Mouse (Mus musculus) kidney, postnatal 36 days (tissue): ENCODE data around the gene Pmm1.
"Not testable (repeated sequence)": the region's sequence is repeated elsewhere in the genome, so short reads cannot be mapped to it uniquely, and the experiment has no call there.

Experiments
- DNase-seq, 2 experiments: peaks; one replicate each; pipeline ENCODE4 v3.0.0; 2021 to 2022; ENCODE audit warnings: mixed read lengths in 2 of 2

The Pmm1 gene

GRCm38 (mm10) chr15:81960171-81961077 lies at the start of gene Pmm1:
Gene Pmm1 (minus strand): TSS chr15:81960930.
- DNase-seq = peak; percentile 100

- no peak for DNase-seq
Measured at GRCm38 (mm10) chr15:82004257-82004656, 43.5 kb upstream of the Pmm1 start.

- DNase-seq = no peak
Measured at GRCm38 (mm10) chr15:81993992-81994391, 33.3 kb upstream of the Pmm1 start.

DNA sequence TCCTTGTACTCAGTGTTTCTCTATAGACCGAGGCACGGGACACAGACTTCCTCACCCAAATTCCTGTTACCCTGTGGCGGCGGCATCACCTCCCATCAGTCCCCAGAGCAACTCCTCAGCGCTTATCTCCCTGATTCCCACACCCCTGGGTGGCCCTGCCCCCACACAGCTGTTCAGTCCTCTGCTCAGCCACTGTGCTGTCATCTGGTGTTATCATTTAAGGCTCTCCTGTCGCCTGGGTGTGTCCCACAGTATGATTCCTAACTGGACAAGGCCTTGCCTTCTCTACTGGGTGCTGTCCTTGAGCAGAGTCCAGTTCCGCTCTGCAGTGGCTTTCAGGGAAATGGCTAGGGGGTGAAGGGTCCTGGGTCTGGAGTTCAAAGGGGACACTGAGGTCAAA lies 29.8 kb upstream of the Pmm1 start:
- no peak for DNase-seq

DNA sequence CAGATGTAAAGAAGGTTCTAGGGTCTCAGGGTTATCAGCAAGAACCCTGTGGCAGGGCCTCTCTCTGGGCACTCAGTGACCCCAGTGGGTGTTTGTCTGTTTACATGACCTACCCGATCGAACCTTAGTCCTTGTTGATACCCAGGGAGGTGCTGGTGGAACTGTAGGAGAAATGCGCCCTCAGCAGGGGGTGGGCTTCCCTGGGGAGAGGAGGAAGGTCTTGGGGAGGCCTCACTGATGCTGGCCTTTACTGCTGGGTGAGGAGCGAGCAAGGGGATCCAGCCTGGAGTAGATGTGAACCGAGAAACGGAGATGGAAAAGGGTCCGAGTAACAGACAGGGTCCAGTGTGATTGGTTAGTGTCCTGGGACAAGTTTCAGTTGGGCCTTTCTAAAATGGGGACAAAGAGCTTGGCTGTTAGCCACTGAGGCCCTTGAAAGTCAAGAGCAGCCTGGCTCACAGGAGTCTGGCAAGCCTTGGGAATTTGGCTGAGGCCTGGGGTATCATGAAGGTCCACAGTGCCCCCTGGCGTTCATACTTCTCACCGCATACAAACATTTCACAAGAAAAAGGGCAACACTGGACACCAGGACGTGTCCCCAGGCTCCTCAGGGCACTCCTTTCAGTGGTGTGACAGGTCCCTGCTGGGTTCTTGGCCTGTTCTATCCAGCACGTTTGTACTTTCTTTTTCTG lies 28.8 kb upstream of the Pmm1 start:
- DNase-seq = peak; percentile 88 to 94

GRCm38 (mm10) chr15:81987646-81988045 lies 26.9 kb upstream of the Pmm1 start, which contains the start of gene Xrcc6:
Gene Xrcc6 (plus strand): TSS chr15:81987835.
- DNase-seq = no peak

GRCm38 (mm10) chr15:81985267-81986161 lies 24.8 kb upstream of the Pmm1 start:
- DNase-seq = no peak

- no peak for DNase-seq
Measured at GRCm38 (mm10) chr15:81982173-81982572, 21.4 kb upstream of the Pmm1 start.

DNA sequence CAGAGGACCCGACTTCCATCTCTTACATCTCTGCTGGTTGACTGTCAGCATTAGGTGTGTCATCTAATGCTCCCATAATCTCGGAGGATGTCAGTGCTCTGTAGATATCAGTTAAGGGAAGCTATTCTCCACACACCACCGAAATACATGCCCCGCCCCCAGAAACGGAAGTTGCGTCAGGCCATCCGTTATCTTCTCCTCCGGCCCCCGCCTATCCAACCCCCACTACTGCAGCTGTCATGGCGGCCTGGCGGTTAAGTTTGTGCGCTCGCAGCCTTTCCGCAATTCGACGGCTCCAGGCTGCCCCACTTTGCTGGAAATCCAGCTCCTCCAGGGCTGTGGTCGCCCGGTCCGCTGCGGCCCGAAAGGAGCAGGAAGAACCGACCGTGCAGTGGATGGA lies 19.6 kb upstream of the Pmm1 start, which contains the start of gene 1700029P11Rik:
TSS of gene 1700029P11Rik (plus strand) at position 220 of the 400 bp plus-strand sequence.
- no peak for DNase-seq

DNA sequence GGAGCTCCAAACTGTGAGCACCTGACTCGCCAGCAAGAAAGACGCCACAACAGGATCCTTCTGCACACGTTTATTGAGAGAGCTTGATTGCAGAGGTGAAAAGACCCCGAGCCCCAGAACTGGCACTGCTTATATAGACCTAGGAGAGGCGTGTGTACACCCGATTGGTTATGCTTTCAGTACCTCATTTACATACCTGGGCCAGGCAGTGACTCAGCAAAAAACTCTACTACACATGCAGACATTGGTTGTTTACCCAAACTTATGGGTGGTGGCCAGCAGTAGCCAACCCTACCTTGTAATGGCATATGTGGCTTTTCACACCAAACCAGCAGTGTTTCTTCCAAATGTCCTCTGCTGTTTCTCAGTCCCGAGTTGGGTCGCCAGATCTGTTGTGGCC lies 14.4 kb upstream of the Pmm1 start:
- not testable (repeated sequence) for DNase-seq

GRCm38 (mm10) chr15:81970498-81970897 lies 9.8 kb upstream of the Pmm1 start:
- not testable (repeated sequence) for DNase-seq

DNA sequence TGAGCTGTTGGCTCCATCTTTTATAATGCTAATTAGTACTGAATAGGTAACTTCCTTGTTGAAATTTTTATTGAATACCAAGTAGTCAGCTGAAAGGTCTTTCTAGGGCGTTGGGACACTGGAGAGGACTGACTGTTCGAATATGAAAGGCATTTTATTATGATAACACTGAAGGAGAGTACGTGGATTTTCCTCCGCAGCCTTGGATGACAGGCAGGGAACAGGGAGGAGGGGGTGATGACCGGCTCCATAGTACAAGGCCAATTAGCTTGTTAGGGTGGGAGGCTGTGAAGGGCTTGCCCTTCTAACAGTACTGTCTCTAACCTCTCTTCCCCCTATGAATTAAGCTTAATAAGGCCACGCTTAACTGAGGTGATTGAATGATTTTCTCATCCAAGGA lies 8.9 kb upstream of the Pmm1 start:
- not testable (repeated sequence) for DNase-seq

- DNase-seq = peak; percentile 34 to 53
Measured at GRCm38 (mm10) chr15:81969173-81969572, 8.4 kb upstream of the Pmm1 start.

DNA sequence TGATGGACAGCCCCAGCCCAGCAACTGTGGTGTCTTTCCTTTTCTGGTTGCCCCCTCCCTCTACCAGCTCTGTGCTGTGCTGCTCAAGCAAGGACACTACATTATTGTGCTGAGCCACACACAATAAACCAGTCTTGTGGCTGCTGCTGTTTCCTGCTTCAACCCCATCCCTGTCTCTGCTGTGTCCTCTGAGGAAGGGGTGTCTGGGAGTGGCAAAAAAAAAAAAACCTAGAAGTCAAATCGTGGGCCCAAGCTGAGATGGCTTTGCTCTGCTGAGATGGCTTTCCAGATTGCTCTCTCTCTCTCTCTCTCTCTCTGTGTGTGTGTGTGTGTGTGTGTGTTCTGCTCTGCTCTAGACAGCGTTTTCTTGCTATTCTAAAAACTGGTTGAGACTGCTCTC lies 7.7 kb upstream of the Pmm1 start:
- no peak for DNase-seq

- no peak for DNase-seq
Measured at GRCm38 (mm10) chr15:81967821-81968220, 7.1 kb upstream of the Pmm1 start.

GRCm38 (mm10) chr15:81966062-81966829 lies 5.5 kb upstream of the Pmm1 start:
- DNase-seq = no peak

DNA sequence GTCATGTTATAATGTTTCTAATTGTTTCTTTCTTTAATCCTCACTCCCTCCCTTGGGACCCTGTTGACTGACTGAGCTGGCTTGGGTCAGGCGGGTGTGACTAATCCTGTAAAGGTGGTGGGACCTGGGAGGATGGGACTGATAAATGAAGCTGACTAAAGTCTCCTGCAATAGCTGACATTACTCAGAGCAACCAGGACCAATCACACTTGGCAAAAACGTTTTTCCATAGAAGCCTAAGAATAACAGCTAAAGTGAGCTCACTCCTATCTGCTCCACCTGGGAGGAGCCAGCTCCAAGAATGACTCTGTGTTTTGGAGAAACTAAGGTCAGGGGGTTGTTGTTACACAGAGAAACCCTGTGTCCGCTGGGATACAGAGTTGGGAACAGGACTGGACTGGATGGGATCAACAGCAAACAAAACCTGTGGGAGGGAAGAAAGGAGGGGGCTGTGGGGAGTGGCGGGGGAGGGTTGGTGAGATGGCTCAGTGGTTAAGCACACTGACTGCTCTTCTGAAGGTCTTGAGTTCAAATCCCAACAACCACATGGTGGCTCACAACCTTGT lies 4.3 kb upstream of the Pmm1 start:
- no peak for DNase-seq

- no peak for DNase-seq
Measured at GRCm38 (mm10) chr15:81964262-81964661, 3.5 kb upstream of the Pmm1 start.

DNA sequence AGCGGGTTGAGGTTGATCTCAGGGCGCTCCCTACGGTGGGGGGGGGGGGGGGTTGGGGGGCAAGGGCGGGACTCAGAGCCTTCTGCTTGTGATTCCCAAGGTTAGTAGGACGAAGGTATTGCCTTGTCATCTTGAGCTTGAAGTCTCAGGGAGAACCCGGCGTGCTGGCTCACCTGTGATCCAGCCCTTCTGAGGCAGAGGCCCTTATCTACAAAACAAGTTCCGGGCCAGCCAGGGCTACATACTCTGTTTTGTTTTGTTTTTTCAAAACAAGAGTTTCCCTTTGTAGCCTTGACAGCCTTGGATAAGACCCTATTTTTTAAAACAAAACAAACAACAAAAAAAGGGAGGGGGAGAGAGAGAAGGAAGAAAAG lies 335 bp upstream of the Pmm1 start:
- DNase-seq = no peak

DNA sequence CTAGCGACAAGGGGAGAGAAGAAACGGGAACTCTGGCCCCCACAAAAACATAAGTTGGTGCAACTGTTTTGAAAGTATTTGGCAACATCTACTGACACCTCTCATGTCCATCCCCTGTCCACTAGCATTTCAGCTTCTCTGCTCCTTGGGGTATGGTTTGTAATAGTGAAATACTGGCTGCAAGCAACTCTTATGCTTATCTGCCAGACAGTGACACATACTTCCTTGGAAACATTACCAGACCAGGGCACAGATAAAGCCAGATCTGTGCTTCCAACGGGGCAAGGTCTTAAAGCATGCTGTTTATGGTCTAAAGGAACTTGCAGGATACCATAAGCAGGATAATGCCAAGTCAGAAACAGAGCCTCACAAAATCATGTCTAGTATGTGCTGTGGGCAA lies 1.8 kb downstream of the Pmm1 start:
- no peak for DNase-seq

GRCm38 (mm10) chr15:81957598-81957997 lies 3.1 kb downstream of the Pmm1 start:
- no peak for DNase-seq

- DNase-seq = peak; percentile 24 to 67
Measured at GRCm38 (mm10) chr15:81956457-81956856, 4.3 kb downstream of the Pmm1 start.
